In genomic region chr7:116200951-116201351, GRCm38 (mm10) we compare ENCODE assay signal across 17 mouse cellular contexts.
DNase-seq lines count a peak whose midpoint lies in the region; ATAC-seq and TF ChIP-seq lines count a peak whose summit lies in the region.
"Had no signal": no experiment of that assay in that cellular context is flagged by ENCODE, and none has a peak within 500 bp of the region (broad histone marks: within the 10 kb centered on the region; RNA-seq: fewer than 3 reads in every experiment).

No protein-coding gene starts in this region.

- WGBS in forebrain, embryonic 12.5 days: 85% methylated on average over 1 of the region's 1 CpGs
- WGBS in forebrain, embryonic 10.5 days: 88% methylated on average over 1 of the region's 1 CpGs
- 33% methylated on average over 1 of the region's 1 CpGs for WGBS in kidney, adult 2 months

- no peaks in the 10 kb centered on the region for H3K36me3 ChIP-seq in forebrain, embryonic 12.5 days (replicated peaks)
- no peaks in the 10 kb centered on the region for H3K36me3 ChIP-seq in forebrain, embryonic 10.5 days (replicated peaks)
- no peaks in the 10 kb centered on the region for H3K36me3 ChIP-seq in kidney, adult 2 months (ENCODE audit: control insufficient read depth, insufficient read depth, low read length)
- H3K36me3 ChIP-seq: embryonic facial prominence, embryonic 15.5 days; forebrain, embryonic 15.5 days; hindbrain, embryonic 15.5 days; limb, embryonic 12.5 days; lung, embryonic 15.5 days; midbrain, embryonic 12.5 days had no signal

- TF ChIP-seq POLR2A in kidney, adult 2 months (IDR thresholded peaks at IDR 0.05; ENCODE audit: low read depth, low read length): no peak

- H3K9ac ChIP-seq in forebrain, embryonic 12.5 days: 0 out of 2 replicates have a peak overlapping the region, but pooled peaks have one; percentile 12
- H3K9ac ChIP-seq: embryonic facial prominence, embryonic 15.5 days; forebrain, embryonic 15.5 days; hindbrain, embryonic 15.5 days; limb, embryonic 12.5 days; lung, embryonic 15.5 days; midbrain, embryonic 12.5 days had no signal

- no peaks in the 10 kb centered on the region for H3K9me3 ChIP-seq in forebrain, embryonic 12.5 days
- no peaks in the 10 kb centered on the region for H3K9me3 ChIP-seq in forebrain, embryonic 10.5 days
- H3K9me3 ChIP-seq: embryonic facial prominence, embryonic 15.5 days; forebrain, embryonic 15.5 days; hindbrain, embryonic 15.5 days; limb, embryonic 12.5 days; lung, embryonic 15.5 days; midbrain, embryonic 12.5 days had no signal

- no peaks in the 10 kb centered on the region for H3K27me3 ChIP-seq in forebrain, embryonic 12.5 days
- no peaks in the 10 kb centered on the region for H3K27me3 ChIP-seq in forebrain, embryonic 10.5 days (ENCODE audit: poor library complexity, severe bottlenecking)
- no peaks in the 10 kb centered on the region for H3K27me3 ChIP-seq in kidney, adult 2 months (replicated peaks; ENCODE audit: control insufficient read depth, insufficient read depth, low read length)
- H3K27me3 ChIP-seq: embryonic facial prominence, embryonic 15.5 days; forebrain, embryonic 15.5 days; hindbrain, embryonic 15.5 days; limb, embryonic 12.5 days; lung, embryonic 15.5 days; midbrain, embryonic 12.5 days had no signal

- no peak overlapping the region for H3K27ac ChIP-seq in forebrain, embryonic 12.5 days
- H3K27ac ChIP-seq in forebrain, embryonic 10.5 days: no peak overlapping the region
- peak overlapping the region; percentile 4; the same call in 1 of the 2 replicates for H3K27ac ChIP-seq in kidney, adult 2 months (ENCODE audit: insufficient read depth, low read depth, low read length)
- H3K27ac ChIP-seq: embryonic facial prominence, embryonic 15.5 days; forebrain, embryonic 15.5 days; hindbrain, embryonic 15.5 days; limb, embryonic 12.5 days; lung, embryonic 15.5 days; midbrain, embryonic 12.5 days had no signal

- no peak for DNase-seq in forebrain, embryonic 10.5 days (ENCODE audit: extremely low spot score, low spot score)
- DNase-seq in kidney, adult 2 months: peak; percentile 38
- no peak for DNase-seq in kidney, adult 11 months
- DNase-seq in 3T3-L1 (ENCODE audit: low read depth, low spot score): peak; percentile 7
- peak; percentile 54 for DNase-seq in adrenal gland, postnatal 14 days
- DNase-seq in T-cell, adult 2 months (ENCODE audit: low spot score): no peak
- DNase-seq: gastrocnemius, postnatal 14 days; right cerebral cortex, postnatal 4 days; thymus, postnatal 4 days had no signal

- H3K4me1 ChIP-seq in forebrain, embryonic 12.5 days: peaks cover 29% of the 10 kb centered on the region
- peaks cover 57% of the 10 kb centered on the region for H3K4me1 ChIP-seq in forebrain, embryonic 10.5 days
- H3K4me1 ChIP-seq in kidney, adult 2 months (ENCODE audit: control insufficient read depth, insufficient read depth, low read length): peaks cover 54% of the 10 kb centered on the region

- no peak overlapping the region for H3K4me3 ChIP-seq in forebrain, embryonic 12.5 days (replicated peaks)
- H3K4me3 ChIP-seq in forebrain, embryonic 10.5 days: no peak overlapping the region
- H3K4me3 ChIP-seq in kidney, adult 2 months (ENCODE audit: insufficient read depth, low read depth, low read length): no peak overlapping the region
- H3K4me3 ChIP-seq: embryonic facial prominence, embryonic 15.5 days; forebrain, embryonic 15.5 days; hindbrain, embryonic 15.5 days; limb, embryonic 12.5 days; lung, embryonic 15.5 days; midbrain, embryonic 12.5 days had no signal

- no peak for ATAC-seq in forebrain, embryonic 12.5 days (ENCODE audit: low FRiP score)
- no peak for ATAC-seq in activated CD4-positive, CD25-positive, alpha-beta regulatory T cell, adult 4 months
- ATAC-seq: forebrain, embryonic 15.5 days had no signal

- no peak overlapping the region for H3K4me2 ChIP-seq in forebrain, embryonic 12.5 days
- H3K4me2 ChIP-seq: embryonic facial prominence, embryonic 15.5 days; forebrain, embryonic 15.5 days; hindbrain, embryonic 15.5 days; limb, embryonic 12.5 days; lung, embryonic 15.5 days; midbrain, embryonic 12.5 days had no signal

- no peak for TF ChIP-seq CTCF in kidney, adult 2 months (conservative IDR thresholded peaks at IDR 0.05; ENCODE audit: insufficient read depth, insufficient read length, low read depth, low read length)

Comparison
In these comparisons a context has a peak if more than half of its experiments do, and no peak if none do; other contexts are left out.
1. DNase-seq: peak in kidney, adult 2 months (single experiment), 3T3-L1 (single experiment) and adrenal gland, postnatal 14 days (single experiment); none in forebrain, embryonic 10.5 days (single experiment), kidney, adult 11 months (single experiment) and T-cell, adult 2 months (single experiment).